Mouse (Mus musculus) cerebellum, postnatal 14 days (tissue): ENCODE measurements at regions not wholly inside any gene's neighbourhood (a gene's known extent, or its start where the extent isn't known, plus 50 kb on each side); places are given as distances from the start of the nearest gene placed in this dataset.
A peak's percentile ranks its signal among the peaks of the same experiment; 100 is the strongest.

Experiments used
- DNase-seq, 2 experiments: peaks; one replicate each; pipeline ENCODE4 v3.0.0; 2021; ENCODE audit warnings: mixed read lengths in 2 of 2

- peak; percentile 78 to 85 for DNase-seq
Measured at GRCm38 (mm10) chrX:51913247-51913646, 59.3 kb downstream of the 1700080O16Rik start.

GRCm38 (mm10) chrX:51911566-51911965, 61.0 kb downstream of the 1700080O16Rik start:
- no peak for DNase-seq

GRCm38 (mm10) chrX:51910576-51910975, 62.0 kb downstream of the 1700080O16Rik start:
- no peak for DNase-seq

GRCm38 (mm10) chrX:51898445-51898844, 74.1 kb downstream of the 1700080O16Rik start:
- DNase-seq, result no peak

- no peak for DNase-seq
Measured at GRCm38 (mm10) chrX:51897059-51897458, 75.5 kb downstream of the 1700080O16Rik start.

- peak in 1 of 2 experiments; percentile 8 for DNase-seq
Measured at GRCm38 (mm10) chrX:51895646-51896190, 76.9 kb downstream of the 1700080O16Rik start.

DNA sequence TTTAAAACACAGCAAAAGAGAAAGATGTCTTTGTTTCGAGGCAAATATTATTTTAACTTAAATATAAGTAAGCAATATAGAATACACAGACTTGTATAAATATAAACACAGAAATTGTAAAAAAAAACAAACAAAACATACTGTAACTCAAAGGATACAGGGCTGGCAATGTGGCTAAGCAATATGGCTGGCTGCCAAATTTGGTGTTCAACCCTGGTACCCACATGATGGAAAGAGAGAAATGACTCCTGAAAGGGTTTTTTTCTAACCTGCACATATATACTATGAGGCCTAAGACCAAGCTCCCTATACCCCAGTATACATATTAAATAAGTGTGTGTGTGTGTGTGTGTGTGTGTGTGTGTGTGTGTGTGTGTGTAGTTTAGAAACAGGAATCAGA, 79.9 kb downstream of the 1700080O16Rik start:
- peak; percentile 9 to 33 for DNase-seq

DNA sequence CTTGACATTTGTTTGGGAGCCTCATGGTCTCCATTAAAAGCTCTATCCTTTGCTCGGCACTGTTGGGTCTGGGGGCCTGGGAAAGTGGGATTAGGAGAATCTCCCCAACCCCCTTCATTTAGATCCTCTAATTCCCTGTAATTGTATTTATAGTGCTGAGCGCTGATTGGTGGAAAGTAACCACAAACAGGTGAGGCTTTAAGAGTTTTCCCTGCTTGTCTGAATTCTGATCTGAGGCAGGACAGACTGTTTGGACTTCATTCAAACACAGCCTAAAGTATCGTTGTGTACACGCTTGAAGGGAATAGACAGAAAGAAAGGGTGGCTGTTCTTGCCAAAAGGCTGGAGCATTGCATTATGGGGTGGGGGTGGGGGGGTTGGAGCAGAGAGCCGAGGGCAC, 85.1 kb upstream of the Usp26 start:
- no peak for DNase-seq
